ENCODE assay signal across 9 mouse cellular contexts in the genomic region with DNA sequence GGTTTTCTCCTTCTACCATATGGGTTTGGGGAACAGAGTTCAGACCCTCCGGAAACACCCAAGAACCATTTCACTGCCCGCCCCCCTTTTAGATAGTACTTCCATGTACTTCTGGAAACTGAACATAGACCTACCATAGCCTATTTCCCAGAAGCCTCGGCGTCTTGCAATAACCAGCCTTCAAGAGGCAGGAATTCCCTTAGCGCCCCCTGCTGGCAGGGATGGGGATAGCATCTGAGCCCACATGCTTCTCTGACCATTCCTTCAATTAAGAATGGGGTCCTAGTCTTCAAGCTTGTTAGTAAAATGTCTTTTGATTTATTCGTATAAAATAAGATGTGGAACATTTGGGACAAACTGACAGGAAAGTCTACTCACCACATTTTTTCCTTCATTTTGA.
DNase-seq lines count a peak whose midpoint lies in the region; ATAC-seq and TF ChIP-seq lines count a peak whose summit lies in the region.
"Had no signal": no experiment of that assay in that cellular context is flagged by ENCODE, and none has a peak within 500 bp of the region (broad histone marks: within the 10 kb centered on the region; RNA-seq: fewer than 3 reads in every experiment).

No protein-coding gene starts in this region.

- H3K9me3 ChIP-seq in heart, embryonic 10.5 days = no peaks in the 10 kb centered on the region
- H3K9me3 ChIP-seq: stomach, embryonic 15.5 days had no signal

- no peak overlapping the region for H3K27ac ChIP-seq in heart, embryonic 10.5 days
- H3K27ac ChIP-seq in testis, adult 2 months (ENCODE audit: control insufficient read depth, insufficient read depth, low read depth, low read length) = no peak overlapping the region
- H3K27ac ChIP-seq: stomach, embryonic 15.5 days had no signal

- H3K4me3 ChIP-seq in heart, embryonic 10.5 days = no peak overlapping the region
- no peak overlapping the region for H3K4me3 ChIP-seq in testis, adult 2 months (ENCODE audit: control insufficient read depth, low read depth, low read length)
- H3K4me3 ChIP-seq: stomach, embryonic 15.5 days had no signal

- ATAC-seq in neutrophil, adult 5-6 weeks (ENCODE audit: extremely low read depth, insufficient number of reproducible peaks, low FRiP score, poor library complexity, severe bottlenecking) = peak; percentile 38; the same call in 1 of the 2 replicates

- peak; percentile 95 for TF ChIP-seq CTCF in testis, adult 2 months (IDR thresholded peaks at IDR 0.05; ENCODE audit: control insufficient read depth, insufficient read depth, insufficient replicate concordance, low read depth, low read length)
- TF ChIP-seq CTCF in brain, embryonic 14.5 days (IDR thresholded peaks at IDR 0.05; ENCODE audit: borderline replicate concordance, extremely low read depth, insufficient read depth, insufficient read length) = peak; percentile 85

- WGBS in heart, embryonic 10.5 days = 49% methylated on average over 6 of the region's 6 CpGs

- intact Hi-C loops in heart, postnatal 25 days (cut with DNase I) = no loop called here
- intact Hi-C loops in left cerebral cortex, postnatal 4 days (cut with DNase I) = loop anchor here (10.0 kb wide), 1 partner anchor 571 kb away; no protein-coding TSS in a partner anchor

- peaks cover 23% of the 10 kb centered on the region for H3K4me1 ChIP-seq in heart, embryonic 10.5 days
- no peaks in the 10 kb centered on the region for H3K4me1 ChIP-seq in testis, adult 2 months (ENCODE audit: control insufficient read depth, insufficient read depth, low read length)

- 0 out of 2 replicates have a peak, but pooled peaks cover 10% of the 10 kb centered on the region for H3K36me3 ChIP-seq in heart, embryonic 10.5 days
- H3K36me3 ChIP-seq in testis, adult 2 months (ENCODE audit: control insufficient read depth, insufficient read depth, low read length) = no peaks in the 10 kb centered on the region
- H3K36me3 ChIP-seq: stomach, embryonic 15.5 days had no signal

- peaks cover 10% of the 10 kb centered on the region; the same call in 1 of the 2 replicates for H3K27me3 ChIP-seq in heart, embryonic 10.5 days (ENCODE audit: insufficient read depth, poor library complexity, severe bottlenecking)
- H3K27me3 ChIP-seq in testis, adult 2 months (ENCODE audit: control insufficient read depth, insufficient read depth, low read length) = no peaks in the 10 kb centered on the region
- H3K27me3 ChIP-seq: stomach, embryonic 15.5 days had no signal

- DNase-seq in heart, embryonic 10.5 days (ENCODE audit: low spot score) = peak; percentile 87
- DNase-seq in heart, postnatal 25 days (ENCODE audit: low spot score) = no peak
- no peak for DNase-seq in testis, postnatal 14 days (ENCODE audit: low spot score)
- DNase-seq in brain, embryonic 14.5 days (ENCODE audit: low read depth) = peak; percentile 43
- DNase-seq in left cerebral cortex, postnatal 4 days = peak; percentile 37
- DNase-seq in ovary, postnatal 10 days (ENCODE audit: low spot score) = no peak

- TF ChIP-seq POLR2A in testis, adult 2 months (IDR thresholded peaks at IDR 0.05; ENCODE audit: control insufficient read depth, low read depth, low read length) = no peak
- no peak for TF ChIP-seq POLR2A in brain, embryonic 14.5 days (IDR thresholded peaks at IDR 0.05; ENCODE audit: borderline replicate concordance, extremely low read depth, insufficient read depth, insufficient read length, poor library complexity, severe bottlenecking)

Comparison
In these comparisons a context has a peak if more than half of its experiments do, and no peak if none do; other contexts are left out.
1. DNase-seq: peak in heart, embryonic 10.5 days (single experiment), brain, embryonic 14.5 days (single experiment) and left cerebral cortex, postnatal 4 days (single experiment); none in heart, postnatal 25 days (single experiment), testis, postnatal 14 days (single experiment) and ovary, postnatal 10 days (single experiment).